12 mouse cellular contexts compared by ENCODE assay signal in the genomic region with DNA sequence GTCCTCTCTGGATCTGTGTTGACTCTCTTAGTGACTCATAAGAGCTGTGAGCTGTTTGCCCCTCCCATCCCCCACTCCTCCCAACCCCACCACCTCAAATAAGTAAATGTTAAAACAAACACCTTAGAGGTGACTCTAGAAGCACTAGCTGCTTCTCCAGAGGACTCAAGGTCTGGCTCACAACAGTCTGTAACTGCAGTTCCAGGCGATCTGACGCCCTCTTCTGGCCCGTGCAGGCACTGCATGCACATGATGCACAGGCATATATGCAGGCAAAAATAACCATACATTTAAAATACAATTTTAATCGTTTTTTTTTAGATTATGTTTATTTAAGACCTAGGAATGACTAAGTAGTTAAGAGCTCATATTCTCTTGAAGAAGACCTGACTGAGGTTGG. TPM values are rescaled to one million over a fixed set of nuclear protein-coding genes. Genes with fewer than 3 reads are reported as not detected.
A peak's percentile ranks its signal among the peaks of the same experiment; 100 is the strongest.
DNase-seq lines count a peak whose midpoint lies in the region; ATAC-seq and TF ChIP-seq lines count a peak whose summit lies in the region.
"Had no signal": no experiment of that assay in that cellular context is flagged by ENCODE, and none has a peak within 500 bp of the region (broad histone marks: within the 10 kb centered on the region; RNA-seq: fewer than 3 reads in every experiment).

No protein-coding gene starts in this region.

- no peak for ATAC-seq in liver, postnatal 0 days
- no peak for ATAC-seq in inflammation-experienced regulatory T-cells, adult 6 months

- H3K27ac ChIP-seq in ES-Bruce4 (ENCODE audit: insufficient read depth, low read length): peak overlapping the region; percentile 74; the same call in 1 of the 2 replicates
- H3K27ac ChIP-seq in liver, postnatal 0 days (ENCODE audit: low read depth): no peak overlapping the region
- H3K27ac ChIP-seq: forebrain, embryonic 12.5 days had no signal

- no peak for TF ChIP-seq POLR2A in ES-Bruce4 (IDR thresholded peaks at IDR 0.05; ENCODE audit: insufficient read depth, low read length)

- H3K4me2 ChIP-seq in liver, postnatal 0 days (ENCODE audit: low read depth, low read length): no peak overlapping the region
- H3K4me2 ChIP-seq: forebrain, embryonic 12.5 days had no signal

- H3K4me1 ChIP-seq in ES-Bruce4 (ENCODE audit: control insufficient read depth, insufficient read depth, low read length): peaks cover 3% of the 10 kb centered on the region
- peaks cover 14% of the 10 kb centered on the region for H3K4me1 ChIP-seq in liver, postnatal 0 days (ENCODE audit: insufficient read depth)

- peak; percentile 85 for TF ChIP-seq CTCF in ES-Bruce4 (IDR thresholded peaks at IDR 0.05; ENCODE audit: low read depth, low read length)
- peak; percentile 66 for TF ChIP-seq CTCF in liver, postnatal 0 days (IDR thresholded peaks at IDR 0.05; ENCODE audit: low read depth)

- no peaks in the 10 kb centered on the region for H3K27me3 ChIP-seq in ES-Bruce4 (ENCODE audit: control insufficient read depth, insufficient read depth, low read length, poor library complexity, severe bottlenecking)
- 0 out of 2 replicates have a peak, but pooled peaks cover 2% of the 10 kb centered on the region for H3K27me3 ChIP-seq in liver, postnatal 0 days (ENCODE audit: insufficient read depth, low read length)

- intact Hi-C loops in heart, postnatal 14 days (cut with DNase I): no loop called here
- intact Hi-C loops in heart, postnatal 36 days (cut with DNase I): no loop called here

- H3K36me3 ChIP-seq in ES-Bruce4 (ENCODE audit: control insufficient read depth, insufficient read depth, low read length, poor library complexity, severe bottlenecking): no peaks in the 10 kb centered on the region
- H3K36me3 ChIP-seq in liver, postnatal 0 days (replicated peaks; ENCODE audit: insufficient read depth, low read length): no peaks in the 10 kb centered on the region
- H3K36me3 ChIP-seq: forebrain, embryonic 12.5 days had no signal

- no peaks in the 10 kb centered on the region for H3K9me3 ChIP-seq in ES-Bruce4 (replicated peaks; ENCODE audit: control insufficient read depth, insufficient read depth, low read length, poor library complexity, severe bottlenecking)
- H3K9me3 ChIP-seq in liver, postnatal 0 days (ENCODE audit: low read length): no peaks in the 10 kb centered on the region
- H3K9me3 ChIP-seq: forebrain, embryonic 12.5 days had no signal

- no peak for TF ChIP-seq EP300 in ES-Bruce4 (IDR thresholded peaks at IDR 0.05; ENCODE audit: insufficient read depth, low read depth, low read length)
- no peak for TF ChIP-seq EP300 in liver, postnatal 0 days (IDR thresholded peaks at IDR 0.05; ENCODE audit: low read depth)

- no peak overlapping the region for H3K9ac ChIP-seq in ES-Bruce4 (ENCODE audit: low read depth, poor library complexity, severe bottlenecking)
- H3K9ac ChIP-seq in liver, postnatal 0 days (replicated peaks): no peak overlapping the region
- H3K9ac ChIP-seq: forebrain, embryonic 12.5 days had no signal

- 29% methylated on average over 4 of the region's 4 CpGs for WGBS in liver, postnatal 0 days (ENCODE audit: insufficient replicate concordance)

- H3K4me3 ChIP-seq in ES-Bruce4 (ENCODE audit: low read depth, low read length): no peak overlapping the region
- no peak overlapping the region for H3K4me3 ChIP-seq in liver, postnatal 0 days (ENCODE audit: low read depth, low read length)
- H3K4me3 ChIP-seq: forebrain, embryonic 12.5 days had no signal

- peak; percentile 51 to 56 for DNase-seq in kidney, postnatal 4 days
- DNase-seq in kidney, postnatal 14 days: no peak
- DNase-seq in B cell, adult 2 months: peak; percentile 66 to 72
- DNase-seq in liver, postnatal 0 days: peak; percentile 67
- no peak for DNase-seq in heart, postnatal 14 days
- DNase-seq in heart, postnatal 36 days: no peak
- DNase-seq: cerebellum, postnatal 36 days; heart, adult 11 months; right cerebral cortex, adult 18-20 months had no signal

RNA-seq across cellular contexts. Expression of gene Def6, which starts 5.7 kb away (rescaled TPM):
- 28.4 and 30.7 TPM in 2 replicates for polyA plus RNA-seq in ES-Bruce4 (2011; ENCODE audit: insufficient read depth, insufficient read length, low read depth, missing spikeins)
- 8.3 and 9.0 TPM in 2 replicates for polyA plus RNA-seq in liver, postnatal 0 days (2015; fragmentation: Nextera tagmentation; extraction: Ambion mirVana)
- total RNA-seq in heart, postnatal 14 days (2021): 1 to 10 TPM; 4.7 to 7.1 TPM
- total RNA-seq in heart, postnatal 36 days (2021): 1 to 10 TPM; 3.1 to 3.2 TPM
- polyA plus RNA-seq in inflammation-experienced regulatory T-cells, adult 6 months (2017; shearing (Covaris generic)): 10 to 100 TPM; 29.7 to 51.9 (median 32.8) TPM

RNA-seq across cellular contexts. Expression of gene Ppard, which starts 19.3 kb away (rescaled TPM):
- polyA plus RNA-seq in ES-Bruce4 (2011; ENCODE audit: insufficient read depth, insufficient read length, low read depth, missing spikeins): 24.0 and 25.2 TPM in 2 replicates
- 0.66 and 0.73 TPM in 2 replicates for polyA plus RNA-seq in liver, postnatal 0 days (2015; fragmentation: Nextera tagmentation; extraction: Ambion mirVana)
- 10 to 100 TPM; 37.7 to 39.4 TPM for total RNA-seq in heart, postnatal 14 days (2021)
- 10 to 100 TPM; 33.3 to 40.1 TPM for total RNA-seq in heart, postnatal 36 days (2021)
- 1 to 10 TPM; 2.5 to 3.8 (median 3.8) TPM for polyA plus RNA-seq in inflammation-experienced regulatory T-cells, adult 6 months (2017; shearing (Covaris generic))

RNA-seq across cellular contexts. Expression of gene Zfp523, which starts 36.3 kb away (rescaled TPM):
- polyA plus RNA-seq in ES-Bruce4 (2011; ENCODE audit: insufficient read depth, insufficient read length, low read depth, missing spikeins): 16.6 and 19.5 TPM in 2 replicates
- polyA plus RNA-seq in liver, postnatal 0 days (2015; fragmentation: Nextera tagmentation; extraction: Ambion mirVana): 6.1 and 6.2 TPM in 2 replicates
- total RNA-seq in heart, postnatal 14 days (2021): 10 to 100 TPM; 16.6 to 17.0 TPM
- total RNA-seq in heart, postnatal 36 days (2021): 10 to 100 TPM; 14.3 to 16.0 TPM
- 1 to 10 TPM; 3.1 to 7.8 (median 6.2) TPM for polyA plus RNA-seq in inflammation-experienced regulatory T-cells, adult 6 months (2017; shearing (Covaris generic))

Comparison
In these comparisons a context has a peak if more than half of its experiments do, and no peak if none do; other contexts are left out.
1. DNase-seq: peak in kidney, postnatal 4 days (2 of 2), B cell, adult 2 months (2 of 2) and liver, postnatal 0 days (single experiment); none in kidney, postnatal 14 days (single experiment), heart, postnatal 14 days (0 of 2) and heart, postnatal 36 days (0 of 2).